Mouse (Mus musculus): ENCODE results near the gene Khdc3.
A peak's percentile ranks its signal among the peaks of the same experiment; 100 is the strongest.
"Not testable (repeated sequence)": the region's sequence is repeated elsewhere in the genome, so short reads cannot be mapped to it uniquely, and the experiment has no call there.

Khdc3 gene

DNA sequence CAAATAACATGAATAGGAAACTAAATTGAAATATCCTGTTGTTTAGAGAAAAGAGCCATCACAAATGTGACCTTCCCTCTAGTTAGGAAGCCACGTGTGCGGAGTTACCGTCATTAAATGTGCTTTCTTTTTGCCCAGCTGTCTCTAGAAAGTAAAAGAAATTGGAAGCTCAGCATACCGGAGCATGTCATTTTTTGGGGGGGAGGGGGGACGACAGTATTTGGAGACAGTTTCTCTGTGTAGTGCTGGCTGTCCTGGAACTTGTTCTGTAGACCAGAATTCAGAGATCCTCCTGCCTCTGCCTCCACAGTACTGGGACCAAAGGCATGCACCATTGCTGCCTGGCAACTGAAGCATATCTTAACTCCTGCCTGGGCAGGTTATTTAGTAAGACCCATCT lies at the start of gene Khdc3:
Khdc3 (plus strand) TSS at position 301 of the 400 bp plus-strand sequence.
- DNase-seq (ENCODE audit: low spot score), result no peak

DNA sequence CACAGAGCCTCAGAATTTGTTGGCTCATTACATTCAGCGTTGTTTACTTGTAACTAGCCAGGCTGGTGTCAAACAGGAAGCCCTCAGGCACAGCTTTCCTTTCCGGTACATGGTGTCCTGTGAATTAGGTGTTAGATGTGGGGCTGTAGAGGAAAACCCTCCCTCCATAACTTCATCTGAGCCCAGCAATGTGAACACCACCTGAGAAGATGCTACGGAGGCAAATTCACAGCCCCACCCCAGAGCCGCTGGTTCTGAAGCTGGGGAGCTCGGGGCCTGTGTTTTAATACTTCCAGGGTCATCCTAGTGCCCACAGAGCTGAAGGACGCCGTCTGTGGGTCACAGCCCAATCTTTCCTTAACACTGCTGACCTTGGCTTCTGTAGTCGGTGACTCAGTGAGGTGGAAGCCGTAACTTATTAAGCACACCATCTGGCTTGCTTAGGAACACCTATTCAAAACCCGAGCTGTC lies 46.2 kb upstream of the Khdc3 start:
- no peak for DNase-seq (ENCODE audit: low spot score)

DNA sequence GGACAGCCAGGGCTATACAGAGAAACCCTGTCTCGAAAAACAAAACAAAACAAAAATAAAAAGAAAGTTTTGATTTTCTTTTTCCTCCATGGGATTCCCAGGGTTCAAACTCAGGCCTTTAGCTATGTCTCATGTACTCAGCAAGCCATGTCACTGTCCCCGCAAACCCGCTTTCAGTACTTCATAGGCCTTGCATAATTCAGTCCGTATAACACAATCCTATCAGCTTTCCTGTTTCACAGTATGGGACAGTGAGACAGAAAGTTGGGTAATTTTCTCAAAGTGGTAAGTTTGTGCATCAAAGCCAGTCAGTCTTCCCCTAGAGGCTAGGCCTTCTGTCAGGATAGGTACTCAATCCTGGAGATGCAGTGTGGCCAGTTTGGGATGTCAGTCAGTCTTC lies 42.4 kb upstream of the Khdc3 start:
- no peak for DNase-seq (ENCODE audit: low spot score)

DNA sequence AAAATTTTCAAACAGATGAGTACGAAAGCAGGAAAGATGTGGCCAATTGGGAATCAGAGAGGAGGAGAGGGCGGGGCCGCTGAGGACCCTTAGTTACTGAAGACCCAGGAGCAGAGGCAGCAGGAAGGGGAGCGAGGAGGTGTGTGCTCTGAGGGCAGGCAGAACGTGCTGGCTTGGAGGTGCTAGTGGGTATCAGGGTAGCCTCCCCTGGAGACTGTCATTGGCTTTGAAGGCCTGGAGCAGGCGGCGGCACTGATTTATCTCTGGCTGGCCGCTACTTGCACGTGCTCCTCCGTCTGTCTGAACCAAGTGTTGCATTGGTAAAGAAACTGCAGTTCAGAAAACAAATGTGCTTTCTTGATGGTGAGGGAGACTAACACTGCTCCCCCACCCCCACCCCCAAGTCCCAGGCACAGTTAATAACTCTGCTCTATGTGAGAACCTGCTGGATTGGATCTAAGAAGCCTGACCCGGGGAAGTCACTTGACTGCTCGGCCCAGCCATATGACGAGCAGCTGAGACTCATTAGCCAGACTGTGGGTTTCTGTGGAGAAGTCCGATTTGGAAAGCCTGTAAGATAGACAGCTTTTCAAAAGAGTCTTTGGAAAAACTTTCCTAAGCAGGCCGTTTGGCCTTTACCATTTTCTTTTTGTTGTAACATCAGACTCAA lies 37.9 kb upstream of the Khdc3 start:
- no peak for DNase-seq (ENCODE audit: low spot score)

DNA sequence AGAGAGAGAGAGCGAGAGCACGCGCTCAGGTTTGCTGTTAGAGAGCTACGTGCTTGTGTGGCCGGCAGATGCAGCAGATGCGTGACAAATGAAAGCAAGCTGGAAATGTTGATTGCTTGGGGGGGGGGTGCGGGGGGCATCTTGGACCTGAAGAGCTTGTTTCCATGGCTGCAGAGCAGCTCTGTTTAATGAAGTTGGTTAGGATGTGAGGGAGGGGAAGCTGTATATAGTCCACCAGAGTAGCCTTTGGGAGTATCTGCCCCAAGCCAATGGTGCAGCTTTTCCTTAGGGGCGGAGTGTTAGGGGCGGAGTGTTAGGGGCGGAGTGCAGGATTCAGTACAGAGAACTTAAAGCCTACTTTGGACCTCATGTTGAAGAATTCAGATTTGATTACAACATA lies 34.5 kb upstream of the Khdc3 start:
- no peak for DNase-seq (ENCODE audit: low spot score)

DNA sequence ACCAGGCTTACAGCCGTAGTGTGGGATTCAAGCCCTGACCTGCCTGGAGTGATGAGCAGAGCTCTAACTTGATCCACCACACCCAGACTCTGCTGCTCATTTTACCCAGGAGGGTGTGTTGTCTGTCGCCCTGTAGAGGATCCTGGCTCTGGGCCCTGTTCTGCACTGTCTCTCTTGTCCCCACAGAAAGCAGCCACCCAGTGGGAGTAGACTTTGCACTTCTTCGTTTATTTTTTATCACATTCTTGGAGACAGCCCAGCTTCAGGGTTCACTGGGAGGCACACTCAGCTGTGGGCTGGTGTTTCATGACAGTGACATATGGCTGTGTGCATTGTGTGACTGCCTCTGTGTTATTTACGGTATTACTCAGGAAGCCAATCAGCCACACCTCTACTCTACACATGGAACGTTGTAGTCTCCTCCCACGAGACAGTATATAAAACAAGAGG lies 33.4 kb upstream of the Khdc3 start:
- DNase-seq (ENCODE audit: low spot score), result no peak

DNA sequence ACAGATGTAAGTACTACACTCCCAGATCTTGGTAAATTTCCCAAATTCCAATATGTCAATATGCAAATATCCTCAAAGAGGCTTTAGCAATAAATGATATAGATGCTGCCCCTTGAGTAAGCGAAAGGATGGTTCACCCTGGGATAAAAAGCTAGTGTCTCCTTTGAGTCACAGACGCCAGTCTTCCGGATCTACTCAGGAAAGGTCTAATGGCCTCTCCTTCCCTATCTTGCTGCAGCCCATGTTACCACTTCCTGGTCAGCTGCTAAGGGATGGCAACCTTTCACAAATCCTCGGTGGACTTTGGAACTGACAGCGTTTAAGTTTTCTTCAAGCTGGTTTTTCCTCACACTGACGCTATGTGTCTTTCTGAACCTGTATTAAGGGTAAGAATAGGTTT lies 32.9 kb upstream of the Khdc3 start:
- no peak for DNase-seq (ENCODE audit: low spot score)

DNA sequence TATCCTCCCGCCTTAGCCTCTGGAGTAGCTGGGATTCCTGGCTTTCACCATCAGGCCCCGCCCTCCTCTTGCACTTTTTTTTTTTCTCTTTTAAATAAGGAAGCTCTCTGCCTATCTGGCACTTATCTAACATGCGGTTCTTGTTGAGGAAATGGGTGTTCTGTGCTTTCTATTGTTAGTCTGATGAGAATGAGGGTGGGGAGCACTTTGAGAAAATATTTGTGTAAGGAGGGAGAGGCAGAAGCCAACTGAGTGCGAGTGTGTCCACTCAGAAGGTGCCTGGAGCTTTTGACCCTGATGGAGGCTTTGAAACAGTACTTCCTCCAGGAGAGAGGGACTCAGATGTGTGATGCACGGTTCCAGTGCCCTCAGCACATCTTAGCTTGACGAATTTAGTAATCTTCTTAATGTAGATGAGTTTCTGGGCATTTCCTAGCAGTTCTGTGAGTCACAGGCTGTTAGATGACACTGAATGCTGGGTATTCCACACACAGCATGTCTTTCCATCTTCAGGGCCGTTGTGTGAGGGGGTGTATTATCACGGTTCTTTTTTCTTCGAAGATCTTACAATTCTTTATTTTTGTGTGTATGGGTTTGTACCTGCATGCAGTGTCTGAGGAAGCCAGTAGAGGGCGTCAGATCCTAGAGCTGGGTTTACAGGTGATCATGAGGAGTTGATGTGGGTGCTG lies 30.5 kb upstream of the Khdc3 start:
- DNase-seq (ENCODE audit: low spot score), result no peak

DNA sequence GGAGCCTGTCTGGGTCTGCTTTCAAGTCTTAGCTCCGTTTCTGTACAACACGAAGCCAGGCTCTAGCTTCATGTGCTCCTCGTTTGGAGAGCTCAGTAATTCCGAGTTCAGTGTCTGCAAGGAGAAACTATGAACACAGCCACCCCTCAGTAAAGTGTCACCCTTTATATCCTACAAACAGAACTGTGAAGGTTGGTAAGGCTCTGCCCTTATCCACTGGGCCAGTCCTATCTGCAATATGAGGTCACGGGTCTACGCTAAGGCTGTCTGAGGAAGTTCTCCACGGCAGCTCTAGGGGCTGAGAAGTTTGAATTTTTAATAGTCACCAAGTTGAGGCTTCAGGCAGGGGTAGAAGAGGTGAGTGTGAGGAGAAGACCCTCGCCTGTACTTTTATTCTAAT lies 29.2 kb upstream of the Khdc3 start:
- no peak for DNase-seq (ENCODE audit: low spot score)

DNA sequence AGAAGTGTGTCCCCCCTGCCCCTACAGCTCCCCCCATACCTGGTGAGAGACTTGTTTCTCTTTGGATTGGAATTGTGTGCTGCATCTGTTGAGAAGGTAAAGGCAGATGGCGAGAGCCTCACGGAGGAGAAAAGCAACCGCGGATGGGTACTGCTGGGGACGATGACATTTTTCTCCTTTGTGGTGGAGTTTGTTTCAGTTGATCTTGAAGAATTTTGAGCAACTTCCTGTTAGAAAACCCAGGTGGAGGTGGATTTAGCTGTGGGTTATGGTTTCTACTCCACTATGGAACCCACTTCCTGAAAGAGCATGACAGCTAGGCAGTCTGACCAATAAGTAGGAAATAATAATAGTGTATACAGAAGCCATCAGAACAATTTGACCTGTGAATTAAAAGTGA lies 28.5 kb upstream of the Khdc3 start:
- no peak for DNase-seq (ENCODE audit: low spot score)

DNA sequence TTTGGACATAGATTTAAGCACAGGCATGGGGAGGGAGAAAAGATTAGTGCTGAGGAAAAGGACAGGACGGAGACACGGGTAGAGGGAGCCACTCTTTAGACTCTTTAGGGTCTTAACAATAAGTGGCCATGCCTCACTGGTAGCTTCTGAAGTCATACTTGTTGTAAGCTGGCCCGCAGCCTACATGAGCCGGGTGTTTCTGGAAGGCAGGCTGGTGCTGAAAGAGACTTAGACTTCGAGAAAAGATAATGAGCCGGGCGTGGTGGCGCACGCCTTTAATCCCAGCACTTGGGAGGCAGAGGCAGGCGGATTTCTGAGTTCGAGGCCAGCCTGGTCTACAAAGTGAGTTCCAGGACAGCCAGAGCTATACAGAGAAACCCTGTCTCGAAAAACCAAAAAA lies 22.3 kb upstream of the Khdc3 start:
- not testable (repeated sequence) for DNase-seq (ENCODE audit: low spot score)

DNA sequence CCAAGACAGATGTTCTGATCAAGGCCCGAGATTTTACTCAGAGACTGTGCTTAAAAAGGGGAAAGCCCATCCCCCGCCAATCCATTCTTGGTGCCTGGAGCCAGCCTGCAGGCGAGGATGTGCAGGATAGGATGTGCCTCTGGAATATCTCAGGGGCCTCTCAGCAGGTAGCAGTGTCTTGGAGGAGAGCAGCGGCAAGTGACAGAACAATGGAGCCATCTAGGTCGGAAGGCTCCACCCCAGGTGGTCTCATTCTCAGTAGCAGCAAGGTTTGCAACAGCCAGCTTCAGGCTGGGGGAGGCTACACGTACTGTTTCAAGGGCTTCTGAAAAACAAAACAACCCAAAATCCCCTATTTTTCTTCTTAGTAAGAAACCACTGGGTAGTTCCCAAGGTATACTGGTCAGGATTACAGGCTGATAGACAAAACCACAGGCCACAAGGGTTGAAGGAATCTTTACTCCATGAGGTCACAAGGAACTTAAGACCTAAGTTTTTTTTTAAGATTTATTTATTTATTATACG lies 21.8 kb upstream of the Khdc3 start:
- no peak for DNase-seq (ENCODE audit: low spot score)

DNA sequence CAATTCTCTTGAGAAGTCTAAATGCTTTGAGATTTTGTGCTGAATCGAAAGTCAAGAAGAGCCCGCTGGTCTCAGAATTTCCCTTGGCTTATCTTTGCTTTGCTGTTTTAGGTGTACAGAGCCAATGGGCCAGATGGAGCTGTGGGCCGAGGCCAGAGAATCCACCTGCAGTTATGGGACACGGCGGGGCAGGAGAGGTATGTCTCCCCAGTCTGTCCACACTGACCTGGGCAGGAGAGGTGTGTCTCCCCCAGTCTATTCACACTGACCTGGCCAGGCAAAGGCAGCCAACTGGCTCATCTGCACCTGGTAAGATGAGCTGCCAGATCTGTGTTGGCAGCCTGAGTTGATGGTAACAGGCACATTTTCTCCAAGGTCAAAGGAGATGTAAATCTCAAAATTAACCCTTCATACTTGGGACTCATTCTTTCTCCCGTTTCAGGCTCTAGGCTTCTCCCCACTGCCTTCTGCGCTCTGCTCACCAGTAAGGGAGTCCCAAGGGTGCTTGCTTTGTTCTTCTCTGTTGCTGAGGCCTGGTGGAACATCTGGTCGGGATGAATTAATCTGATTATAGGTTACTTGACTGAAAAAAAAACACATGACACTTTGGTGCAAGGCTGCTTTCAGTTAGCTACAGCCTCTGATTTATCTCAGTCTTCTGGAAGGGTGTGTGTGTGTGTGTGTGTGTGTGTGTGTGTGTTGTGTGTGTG lies 19.2 kb upstream of the Khdc3 start:
- no peak for DNase-seq (ENCODE audit: low spot score)

DNA sequence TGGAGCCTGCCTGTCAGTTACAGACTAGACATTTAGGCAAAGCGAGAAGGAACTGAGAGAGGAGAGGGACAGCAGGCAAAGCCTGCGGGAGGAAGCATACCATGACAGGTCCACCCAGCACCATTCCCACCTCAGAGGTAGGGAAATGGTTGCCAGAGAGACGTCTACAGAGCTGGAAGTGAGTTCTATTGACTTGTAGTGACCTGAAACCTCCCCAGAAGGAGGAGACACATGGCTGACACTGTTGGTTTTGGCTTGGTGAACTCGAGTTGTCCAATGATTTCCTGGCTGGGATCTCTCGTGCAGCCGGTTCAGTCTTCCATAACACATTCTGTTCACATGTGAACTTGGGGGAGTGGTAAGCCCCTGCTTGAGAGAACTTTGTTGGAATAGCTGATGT lies 17.7 kb upstream of the Khdc3 start:
- no peak for DNase-seq (ENCODE audit: low spot score)

DNA sequence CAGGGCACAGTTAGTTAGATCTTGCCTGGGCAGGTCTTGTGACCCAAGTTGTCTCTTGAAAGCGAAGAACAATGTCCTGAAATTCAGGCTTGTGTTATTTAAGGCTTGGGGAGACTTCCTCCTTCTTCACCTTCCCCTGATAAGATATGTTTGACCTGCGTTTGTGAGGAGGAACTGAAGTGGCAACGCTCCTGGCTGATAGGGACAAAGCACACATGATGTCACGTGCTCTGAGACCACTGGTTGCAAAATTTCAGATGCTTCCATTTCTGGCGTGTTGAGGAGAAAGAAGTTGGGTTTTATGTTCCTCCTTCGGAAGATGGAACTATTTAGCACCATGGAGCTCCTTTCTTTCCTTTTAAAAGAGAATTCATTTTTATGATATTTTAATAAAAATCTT lies 15.8 kb upstream of the Khdc3 start:
- DNase-seq (ENCODE audit: low spot score), result no peak

DNA sequence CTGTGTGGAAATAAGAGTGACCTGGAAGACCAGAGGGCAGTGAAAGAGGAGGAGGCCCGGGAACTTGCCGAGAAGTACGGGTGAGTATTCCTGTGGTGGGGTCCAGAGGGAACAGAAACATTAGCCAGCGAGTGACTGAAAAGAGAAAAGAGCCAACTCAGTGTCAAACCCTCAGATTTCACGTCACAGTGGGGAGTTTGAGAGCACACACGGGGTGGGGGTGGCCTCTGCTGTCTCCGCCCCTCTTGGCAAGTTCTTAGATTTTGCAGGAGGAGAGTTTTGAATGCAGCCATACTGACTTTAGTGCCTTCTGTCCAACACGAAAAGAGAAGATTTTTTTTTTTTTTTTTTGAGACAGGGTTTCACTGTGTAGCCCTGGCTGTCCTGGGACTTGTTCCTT lies 14.5 kb upstream of the Khdc3 start:
- DNase-seq (ENCODE audit: low spot score), result no peak

DNA sequence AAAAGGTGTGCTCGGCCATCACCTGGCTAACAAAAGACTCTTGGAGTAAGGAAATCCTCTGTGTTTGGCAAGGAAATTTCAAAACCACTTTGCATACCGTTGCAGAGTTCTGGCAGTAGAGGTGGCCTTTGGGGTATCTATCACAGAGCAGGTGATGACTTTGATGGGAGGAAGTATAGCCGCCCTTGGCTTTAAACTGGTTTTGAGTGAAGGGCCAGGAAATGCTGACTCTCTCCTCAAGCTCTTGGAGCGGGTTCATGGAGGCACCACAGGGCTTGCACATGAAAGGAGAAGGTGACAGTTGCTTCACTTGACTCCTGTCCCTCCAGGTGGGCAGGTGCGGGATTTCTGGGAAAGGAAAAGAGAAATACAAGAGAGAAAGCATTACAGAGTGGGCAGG lies 14.1 kb upstream of the Khdc3 start:
- DNase-seq (ENCODE audit: low spot score), result no peak

DNA sequence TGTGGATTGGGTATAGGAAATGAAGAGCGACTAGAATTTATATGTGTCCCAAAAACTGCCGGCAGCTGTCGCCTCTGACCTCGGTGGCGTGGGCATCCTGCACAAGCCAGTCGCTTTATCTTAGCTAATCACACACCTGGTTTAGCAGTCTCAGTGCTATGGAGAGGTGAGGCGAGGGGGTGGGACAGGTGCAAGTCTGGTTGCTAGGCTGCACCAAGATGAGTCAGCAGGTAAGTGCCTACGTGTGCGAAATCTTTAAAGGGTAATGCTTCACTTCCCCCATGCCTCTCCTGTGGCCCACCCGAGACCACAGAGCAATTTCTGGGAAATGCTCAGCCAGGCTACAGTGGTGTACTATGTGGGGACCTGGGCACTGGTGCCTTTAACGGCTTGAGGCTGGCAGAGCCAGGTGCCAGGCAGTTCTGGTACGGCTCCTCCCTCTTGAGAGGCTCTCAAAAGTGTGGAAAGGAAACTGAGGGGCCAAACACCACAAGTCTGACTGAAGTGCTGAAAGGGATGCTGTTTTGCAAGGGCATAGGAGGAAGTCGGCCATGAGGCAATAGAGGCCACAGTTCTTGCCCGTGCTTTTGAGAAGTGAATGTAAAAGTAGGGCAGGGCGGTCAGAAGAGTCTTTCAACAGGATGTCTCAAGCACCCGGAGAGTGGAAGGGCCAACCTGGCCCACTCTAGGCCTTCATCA lies 12.3 kb upstream of the Khdc3 start:
- DNase-seq (ENCODE audit: low spot score), result no peak

DNA sequence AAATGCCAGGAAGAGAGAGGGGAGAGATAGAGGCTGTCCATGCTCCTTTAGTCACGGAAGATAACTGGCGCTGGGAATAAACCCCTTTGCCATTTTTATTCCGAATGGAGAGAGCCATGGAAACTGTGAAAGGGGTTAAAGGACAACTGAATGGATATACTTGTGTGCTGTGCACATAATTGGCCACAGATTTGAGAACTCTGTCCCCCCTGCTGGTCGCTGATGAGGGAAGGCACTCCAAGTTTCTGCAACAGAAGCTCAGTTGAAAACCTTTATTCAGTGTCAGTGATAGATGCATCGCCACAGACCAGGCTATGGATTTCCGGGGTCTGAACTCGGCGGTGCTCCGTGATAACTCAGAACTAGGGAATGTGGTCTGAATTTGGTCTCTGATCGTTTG lies 11.5 kb upstream of the Khdc3 start:
- DNase-seq (ENCODE audit: low spot score), result no peak

DNA sequence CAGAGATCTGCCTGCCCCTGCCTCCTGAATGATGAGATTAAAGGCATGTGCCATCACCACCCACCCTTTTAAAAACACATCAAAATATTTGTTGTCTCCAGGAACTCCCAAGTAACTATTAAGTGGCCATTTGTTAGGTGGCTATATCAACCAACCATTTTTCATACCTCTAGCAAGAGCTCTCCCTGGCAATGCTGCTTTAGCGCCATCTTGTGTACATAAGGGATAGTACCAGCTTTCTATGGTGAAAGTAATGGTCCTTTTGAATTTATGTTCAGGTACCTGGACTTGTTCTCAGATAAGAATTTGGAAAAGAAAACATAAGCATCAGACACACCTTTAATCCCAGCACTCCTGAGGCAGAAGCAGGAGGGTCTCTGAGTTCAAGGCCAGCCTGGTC lies 9.9 kb upstream of the Khdc3 start:
- peak; percentile 41 for DNase-seq (ENCODE audit: low spot score)

DNA sequence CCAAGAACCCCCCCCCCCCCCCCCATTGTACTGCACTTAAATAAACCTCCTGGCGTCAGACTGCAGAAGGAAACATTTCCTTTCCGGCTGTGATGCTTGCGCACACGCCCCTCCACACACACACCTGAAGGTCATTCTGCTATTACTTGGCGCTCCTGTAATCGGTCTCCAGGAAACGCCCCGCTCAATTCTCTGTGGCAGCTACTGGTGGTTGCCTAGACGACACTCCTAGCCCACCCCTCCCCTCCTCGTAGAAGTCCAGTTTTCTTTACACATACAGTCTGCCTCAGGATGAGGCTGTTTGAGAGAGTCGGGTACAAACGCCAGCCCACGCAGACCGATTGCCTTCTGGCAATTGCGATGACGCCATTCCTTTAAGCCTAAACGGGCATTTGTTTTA lies 7.1 kb upstream of the Khdc3 start:
- no peak for DNase-seq (ENCODE audit: low spot score)

DNA sequence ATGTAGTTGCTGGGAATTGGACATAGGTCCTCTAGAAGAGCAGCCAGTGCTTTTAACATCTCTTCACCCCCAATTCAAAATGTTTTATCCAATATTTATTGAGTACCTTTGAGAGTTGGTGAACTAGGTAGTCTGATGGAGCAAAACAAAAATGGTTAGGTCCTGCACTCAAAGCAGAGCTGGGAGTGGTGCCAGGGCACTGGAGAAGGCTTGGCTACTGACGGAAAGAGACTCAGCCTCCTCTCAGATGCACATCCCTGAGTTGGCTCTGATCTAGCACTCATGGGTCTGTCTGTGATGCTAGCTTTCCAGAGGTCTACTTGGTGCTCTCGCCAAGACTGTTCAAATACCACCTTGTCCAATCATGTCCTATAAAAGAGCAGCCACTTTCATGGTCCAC lies 3.7 kb upstream of the Khdc3 start:
- DNase-seq (ENCODE audit: low spot score), result no peak
